Mouse (Mus musculus) stomach, postnatal 0 days (tissue): ENCODE results near the gene Vps52. TPM values are rescaled to one million over a fixed set of nuclear protein-coding genes. Genes with fewer than 3 reads are reported as not detected.

Experiments used
- ATAC-seq: fragments of 200-750 bp; cut with Nextera tagmentation; 2 replicates; pipeline ENCODE4 v1.8.0; 2017; ENCODE audit not compliant: low FRiP score, low TSS enrichment
- DNase-seq: peaks from one replicate; pipeline ENCODE4 v3.0.0-alpha.2; 2016; ENCODE audit warnings: low spot score
- H3K27ac ChIP-seq: fragments of 300-500 bp; sonication (generic); replicated peaks from 2 replicates; pipeline ENCODE4 v1.5.1; 2014; ENCODE audit warnings: mild to moderate bottlenecking, control low read depth
- H3K27me3 ChIP-seq: fragments of 300-500 bp; sonication (generic); 2 replicates; pipeline ENCODE4 v1.6.1; 2014; ENCODE audit warnings: low read length; ENCODE audit not compliant: control insufficient read depth, insufficient read depth
- H3K36me3 ChIP-seq: fragments of 300-500 bp; sonication (generic); 2 replicates; pipeline ENCODE4 v1.6.1; 2014; ENCODE audit warnings: low read length, mixed read lengths; ENCODE audit not compliant: control insufficient read depth, insufficient read depth
- H3K4me1 ChIP-seq: fragments of 300-500 bp; sonication (generic); replicated peaks from 2 replicates; pipeline ENCODE4 v1.6.1; 2014; ENCODE audit warnings: antibody characterized with exemption; ENCODE audit not compliant: control insufficient read depth, insufficient read depth
- H3K4me2 ChIP-seq: fragments of 300-500 bp; sonication (generic); replicated peaks from 2 replicates; pipeline ENCODE4 v1.6.1; 2014; ENCODE audit warnings: low read depth, mild to moderate bottlenecking, control low read depth, moderate library complexity
- H3K4me3 ChIP-seq: fragments of 300-500 bp; sonication (generic); 2 replicates; pipeline ENCODE4 v1.5.1; 2014; ENCODE audit warnings: low read depth, low read length, control low read depth
- H3K9ac ChIP-seq: fragments of 300-500 bp; sonication (generic); 2 replicates; pipeline ENCODE4 v1.6.1; 2014; ENCODE audit warnings: mild to moderate bottlenecking, low read length, control low read depth, mixed read lengths
- H3K9me3 ChIP-seq: fragments of 300-500 bp; sonication (generic); 2 replicates; pipeline ENCODE4 v1.6.1; 2016; ENCODE audit warnings: low read length; ENCODE audit not compliant: control insufficient read depth
- CTCF ChIP-seq: IDR thresholded peaks from 2 replicates; pipeline ENCODE4 v1.5.1; 2016; ENCODE audit warnings: antibody characterized with exemption, low read depth, mild to moderate bottlenecking, moderate library complexity
- EP300 ChIP-seq: optimal IDR thresholded peaks from 2 replicates; pipeline ENCODE3; 2016; ENCODE audit warnings: antibody characterized with exemption
- WGBS: fragments of 180-500 bp; shearing (Covaris S2); extraction: QIAGEN DNeasy Blood & Tissue Kit; methylation state at CpG from one replicate; pipeline ENCODE4 v1.1.7; 2014; 5-methylcytosine and 5-hydroxymethylcytosine counted together
- polyA plus RNA-seq: library from polyadenylated mRNA; unstranded; fragments of >200 nt; fragmentation: Nextera tagmentation; extraction: Ambion mirVana; gene quantifications from 2 replicates; pipeline ENCODE4 v1.2.1, GENCODE M21; 2015

Gene Vps52
- polyA plus RNA-seq, 1 experiment from 2014 or later: 24.7 TPM

GRCm38 (mm10) chr17:33965846-33966550 is 10.4 kb downstream of the Vps52 start:
- ATAC-seq (no peak; the same call in 1 of the 2 replicates), DNase-seq (no peak)
- Histone ChIP-seq H3K36me3 (no peaks in the 10 kb centered on the region), H3K9me3 (no peaks in the 10 kb centered on the region), H3K9ac (no peak overlapping the region), H3K4me3 (no peak overlapping the region), H3K27ac (no peak overlapping the region), H3K4me1 (no peaks in the 10 kb centered on the region), H3K27me3 (no peaks in the 10 kb centered on the region), H3K4me2 (no peak overlapping the region)
- TF ChIP-seq EP300 (no peak), CTCF (no peak)
- 82% methylated on average over 16 of the region's 16 CpGs for WGBS

DNA sequence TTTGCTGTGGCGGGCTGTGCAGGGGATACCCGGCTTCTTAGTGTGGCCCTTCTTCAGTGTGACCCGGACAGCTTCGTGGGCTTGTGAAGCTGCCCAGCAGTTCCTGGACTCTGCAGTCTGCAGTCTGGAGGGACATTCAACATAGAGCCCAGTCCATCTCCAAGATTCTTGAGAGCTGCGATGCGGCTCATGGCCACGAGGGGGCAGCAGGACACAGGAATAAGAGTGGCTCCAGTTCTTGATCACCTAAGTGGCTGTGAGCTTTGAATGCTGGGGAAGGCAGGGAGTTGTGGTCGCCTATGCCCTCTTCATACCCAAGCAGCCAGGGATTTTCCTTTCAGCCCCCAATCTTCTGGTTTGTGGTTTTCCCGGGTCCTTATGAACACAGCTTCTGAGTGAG is 12.9 kb downstream of the Vps52 start:
- ATAC-seq (peak; percentile 75), DNase-seq (peak; percentile 87)
- Histone ChIP-seq H3K4me2 (no peak overlapping the region), H3K4me3 (no peak overlapping the region), H3K27ac (no peak overlapping the region), H3K9ac (no peak overlapping the region), H3K36me3 (no peaks in the 10 kb centered on the region), H3K27me3 (no peaks in the 10 kb centered on the region), H3K9me3 (no peaks in the 10 kb centered on the region), H3K4me1 (no peaks in the 10 kb centered on the region)
- TF ChIP-seq EP300 (no peak), CTCF (peak; percentile 92)
- WGBS: 2% methylated on average over 9 of the region's 9 CpGs

DNA sequence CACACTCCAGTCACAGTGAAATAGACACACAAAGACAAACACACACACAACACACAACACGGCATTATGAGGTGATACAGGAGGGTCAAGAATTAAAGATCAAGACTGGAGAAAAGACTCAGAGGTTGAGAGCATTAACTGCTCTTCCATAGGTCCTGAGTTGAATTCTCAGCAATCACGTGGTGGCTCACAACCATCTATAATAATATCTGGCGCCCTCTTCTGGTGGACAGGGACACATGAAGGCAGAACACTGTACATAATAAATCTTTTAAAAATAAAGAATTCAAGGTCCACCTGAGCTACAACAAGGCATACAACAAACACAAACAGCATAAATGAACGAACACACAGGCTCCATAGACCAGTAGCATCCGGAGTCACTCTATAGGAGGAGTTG is 13.3 kb downstream of the Vps52 start:
- H3K27ac ChIP-seq: no peak overlapping the region
- H3K27me3 ChIP-seq: no peaks in the 10 kb centered on the region
- no peaks in the 10 kb centered on the region for H3K36me3 ChIP-seq
- no peaks in the 10 kb centered on the region for H3K4me1 ChIP-seq
- no peak overlapping the region for H3K4me3 ChIP-seq
- no peaks in the 10 kb centered on the region for H3K9me3 ChIP-seq
- H3K9ac ChIP-seq: no peak overlapping the region
- ATAC-seq: peak; percentile 53
- TF ChIP-seq EP300 (no peak), CTCF (peak; percentile 61)
- WGBS: 26% methylated on average over 5 of the region's 5 CpGs
- H3K4me2 ChIP-seq: no peak overlapping the region
- no peak for DNase-seq

- Histone ChIP-seq H3K9me3 (no peaks in the 10 kb centered on the region), H3K36me3 (no peaks in the 10 kb centered on the region), H3K4me2 (no peak overlapping the region), H3K27me3 (no peaks in the 10 kb centered on the region), H3K4me1 (no peaks in the 10 kb centered on the region), H3K4me3 (no peak overlapping the region), H3K9ac (no peak overlapping the region), H3K27ac (no peak overlapping the region)
- WGBS: 81% methylated on average over 4 of the region's 4 CpGs
- DNase-seq: no peak
- ATAC-seq: no peak
- TF ChIP-seq EP300: no peak
- TF ChIP-seq CTCF: peak; percentile 50
Measured at GRCm38 (mm10) chr17:33969394-33969793, 13.8 kb downstream of the Vps52 start.

DNA sequence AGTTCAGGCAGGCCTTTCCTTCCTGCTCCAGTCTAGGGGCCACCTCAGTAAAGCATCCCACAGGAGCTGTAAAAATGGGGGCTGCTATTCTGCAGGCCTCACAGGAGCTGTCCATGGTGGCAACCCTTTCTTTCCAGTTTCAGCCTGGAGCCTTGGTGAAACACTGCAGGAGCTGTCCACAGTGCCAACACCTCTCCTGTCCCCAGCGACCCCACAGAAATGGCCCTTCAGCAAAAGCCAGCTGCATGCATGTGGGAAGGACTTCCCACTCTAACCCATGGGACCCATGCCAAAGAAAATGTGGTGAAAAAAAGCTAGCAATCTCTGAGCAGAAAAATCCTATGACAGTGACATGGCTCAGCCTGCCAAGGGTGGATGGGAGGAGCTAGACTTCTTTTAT is 17.1 kb downstream of the Vps52 start:
- DNase-seq (peak; percentile 40), ATAC-seq (no peak)
- no peak for TF ChIP-seq CTCF
- no peak for TF ChIP-seq EP300
- WGBS: 0% methylated on average over 1 of the region's 1 CpGs
- no peaks in the 10 kb centered on the region; the same call in 1 of the 2 replicates for H3K27me3 ChIP-seq
- no peaks in the 10 kb centered on the region for H3K4me1 ChIP-seq
- no peaks in the 10 kb centered on the region for H3K9me3 ChIP-seq
- H3K4me3 ChIP-seq: no peak overlapping the region
- H3K36me3 ChIP-seq: no peaks in the 10 kb centered on the region
- H3K27ac ChIP-seq: no peak overlapping the region
- H3K9ac ChIP-seq: no peak overlapping the region
- no peak overlapping the region for H3K4me2 ChIP-seq

GRCm38 (mm10) chr17:33973572-33973971 is 18.0 kb downstream of the Vps52 start:
- H3K4me3 ChIP-seq: no peak overlapping the region
- 0 out of 2 replicates have a peak, but pooled peaks cover 2% of the 10 kb centered on the region for H3K4me1 ChIP-seq
- H3K27ac ChIP-seq: no peak overlapping the region
- H3K9me3 ChIP-seq: no peaks in the 10 kb centered on the region
- TF ChIP-seq CTCF (no peak), EP300 (no peak)
- no peaks in the 10 kb centered on the region for H3K36me3 ChIP-seq
- H3K4me2 ChIP-seq: no peak overlapping the region
- 65% methylated on average over 3 of the region's 3 CpGs for whole genome bisulfite sequencing
- H3K9ac ChIP-seq: no peak overlapping the region
- ATAC-seq (no peak), DNase-seq (no peak)
- H3K27me3 ChIP-seq: no peaks in the 10 kb centered on the region; the same call in 1 of the 2 replicates
